Mouse (Mus musculus): ENCODE results near the gene Cdc14a. TPM values are rescaled to one million over a fixed set of nuclear protein-coding genes. Genes with fewer than 3 reads are reported as not detected.

Gene Cdc14a
- 2.8 and 3.3 TPM in 2 replicates for polyA plus RNA-seq (2012; rRNA removed)

DNA sequence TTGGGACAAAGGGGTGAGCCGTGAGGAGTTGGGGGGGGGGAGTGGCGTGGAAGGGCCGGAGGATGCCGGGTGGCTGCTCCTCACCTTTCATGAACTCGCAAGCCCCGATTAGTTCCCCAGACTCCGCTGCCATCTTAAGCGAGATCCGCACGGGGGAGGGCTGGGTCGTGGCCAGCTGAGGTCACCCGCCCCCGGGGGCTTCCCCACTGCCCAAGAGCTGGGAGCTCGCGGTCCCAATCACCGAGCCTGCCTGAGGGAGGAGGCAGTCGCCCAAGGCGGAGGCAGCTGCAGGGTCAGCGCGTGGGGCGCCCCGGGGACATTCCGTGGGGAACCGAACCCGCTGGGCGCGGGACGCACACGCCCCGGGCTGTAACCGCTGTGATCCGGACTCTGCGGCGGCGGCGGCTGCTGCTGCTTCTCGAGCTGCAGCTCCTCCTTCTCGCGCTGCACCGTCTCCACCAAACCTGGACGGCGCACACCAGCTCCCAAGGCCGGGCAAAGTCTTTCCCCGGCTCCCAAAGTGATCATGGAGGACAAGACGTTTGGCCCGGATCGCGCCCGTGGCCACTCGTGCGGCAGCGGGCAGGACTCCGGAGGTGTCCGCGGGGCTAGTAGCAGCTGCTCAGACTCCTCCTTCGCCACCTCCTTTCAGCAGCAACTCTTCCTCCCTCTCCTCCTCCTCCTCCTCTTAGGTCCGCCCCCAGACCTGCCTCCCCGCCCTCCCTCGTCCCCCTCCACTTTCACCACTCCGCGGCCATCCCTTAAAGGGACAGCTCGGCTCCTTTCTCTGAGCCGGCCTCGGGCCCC is at the start of gene Cdc14a:
Cdc14a (minus strand) TSS at position 680 of the 807 bp plus-strand sequence.

DNA sequence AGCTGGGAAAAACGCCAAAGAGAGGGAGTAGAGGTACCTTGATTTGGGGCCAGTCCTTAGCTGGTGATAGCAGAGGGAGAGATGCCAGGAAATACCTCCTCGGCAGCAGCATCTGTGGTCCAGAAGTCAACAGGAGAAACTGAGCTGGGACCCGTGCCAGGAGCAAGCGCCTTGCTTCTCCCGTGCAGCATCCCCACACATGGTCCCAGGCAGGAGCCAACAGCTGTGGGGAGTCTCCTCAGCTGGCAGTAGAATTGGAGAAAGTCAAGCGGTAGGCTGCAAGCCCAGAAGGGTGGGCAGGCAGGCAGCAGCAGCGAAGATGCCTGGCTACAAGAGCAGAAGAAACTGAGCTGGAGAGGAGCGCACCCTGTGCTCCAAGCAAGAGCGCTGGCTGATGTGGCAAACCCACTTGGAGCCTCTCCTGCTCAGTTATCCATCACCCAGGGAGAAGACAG is 170.7 kb downstream of the Cdc14a start, which contains the start of gene Gpr88:
Gpr88 (minus strand) TSS at position 427 of the 455 bp plus-strand sequence.

Other genes starting within 250 kb of the Cdc14a start
- gene Gpr88, start 170.5 kb downstream of the Cdc14a start, polyA plus RNA-seq (2012; rRNA removed) = 20.9 and 32.6 TPM in 2 replicates
- gene Rtca, start 84.2 kb upstream of the Cdc14a start, polyA plus RNA-seq (2012; rRNA removed) = 103 and 104 TPM in 2 replicates
- 13.7 and 15.6 TPM in 2 replicates for gene Dbt, start 89.0 kb upstream of the Cdc14a start, polyA plus RNA-seq (2012; rRNA removed)
- gene Lrrc39, start 138.9 kb upstream of the Cdc14a start, polyA plus RNA-seq (2012; rRNA removed) = 0.09 and 0.36 TPM in 2 replicates
- gene Sass6, start 170.9 kb upstream of the Cdc14a start, polyA plus RNA-seq (2012; rRNA removed) = 8.3 and 8.5 TPM in 2 replicates
- gene Trmt13, start 190.6 kb upstream of the Cdc14a start, polyA plus RNA-seq (2012; rRNA removed) = 30.0 and 31.5 TPM in 2 replicates
- 44.2 and 48.0 TPM in 2 replicates for gene Mfsd14a, start 238.6 kb upstream of the Cdc14a start, polyA plus RNA-seq (2012; rRNA removed)